Mouse (Mus musculus) heart, adult 9 months (tissue): ENCODE measurements around the gene Clec9a.

ENCODE experiments used
- DNase-seq, 2 experiments: peaks; one replicate each; pipeline ENCODE4 v3.0.0; 2022; ENCODE audit warnings: low spot score in 2 of 2

The Clec9a gene

GRCm38 (mm10) chr6:129408562-129408961 lies at the start of gene Clec9a:
Gene Clec9a, plus strand, starts transcription at chr6:129408862.
- DNase-seq = no peak

GRCm38 (mm10) chr6:129359515-129359914 lies 49.1 kb upstream of the Clec9a start:
- no peak for DNase-seq

- no peak for DNase-seq
Measured at GRCm38 (mm10) chr6:129363942-129364341, 44.7 kb upstream of the Clec9a start.

- DNase-seq = peak in 1 of 2 experiments; percentile 26
Measured at GRCm38 (mm10) chr6:129365959-129366359, 42.7 kb upstream of the Clec9a start.

- no peak for DNase-seq
Measured at GRCm38 (mm10) chr6:129369374-129370132, 39.1 kb upstream of the Clec9a start.

GRCm38 (mm10) chr6:129374937-129375471 lies 33.7 kb upstream of the Clec9a start:
- DNase-seq = no peak

GRCm38 (mm10) chr6:129380454-129380853 lies 28.2 kb upstream of the Clec9a start:
- DNase-seq = no peak

GRCm38 (mm10) chr6:129381736-129382135 lies 26.9 kb upstream of the Clec9a start:
- DNase-seq = no peak

- no peak for DNase-seq
Measured at GRCm38 (mm10) chr6:129383466-129383865, 25.2 kb upstream of the Clec9a start.

GRCm38 (mm10) chr6:129385000-129385399 lies 23.7 kb upstream of the Clec9a start:
- no peak for DNase-seq

- DNase-seq = no peak
Measured at GRCm38 (mm10) chr6:129385774-129386173, 22.9 kb upstream of the Clec9a start, which contains the start of gene Clec12b. Gene Clec12b, minus strand, starts transcription at chr6:129385874.

- no peak for DNase-seq
Measured at GRCm38 (mm10) chr6:129393087-129393720, 15.5 kb upstream of the Clec9a start.

GRCm38 (mm10) chr6:129393732-129394131 lies 14.9 kb upstream of the Clec9a start:
- DNase-seq = no peak

GRCm38 (mm10) chr6:129396997-129397396 lies 11.7 kb upstream of the Clec9a start, which contains the start of gene Clec1b:
Gene Clec1b, plus strand, starts transcription at chr6:129397297.
- no peak for DNase-seq

GRCm38 (mm10) chr6:129399945-129400344 lies 8.7 kb upstream of the Clec9a start:
- DNase-seq = peak; percentile 27 to 29

- no peak for DNase-seq
Measured at GRCm38 (mm10) chr6:129402404-129402803, 6.3 kb upstream of the Clec9a start.

GRCm38 (mm10) chr6:129403391-129403790 lies 5.3 kb upstream of the Clec9a start:
- no peak for DNase-seq

GRCm38 (mm10) chr6:129405999-129406398 lies 2.7 kb upstream of the Clec9a start:
- no peak for DNase-seq

- peak; percentile 31 to 63 for DNase-seq
Measured at GRCm38 (mm10) chr6:129407324-129407723, 1.3 kb upstream of the Clec9a start.

- DNase-seq = no peak
Measured at GRCm38 (mm10) chr6:129414177-129414576, 5.5 kb downstream of the Clec9a start.

- no peak for DNase-seq
Measured at GRCm38 (mm10) chr6:129422311-129422710, 13.6 kb downstream of the Clec9a start.

GRCm38 (mm10) chr6:129423040-129423733 lies 14.5 kb downstream of the Clec9a start:
- DNase-seq = peak; percentile 9 to 14
